Mouse (Mus musculus) forebrain, embryonic 13.5 days (tissue): Measurements from ENCODE around the gene S100pbp. TPM values are rescaled to one million over a fixed set of nuclear protein-coding genes. Genes with fewer than 3 reads are reported as not detected.

Experiments used
- ATAC-seq: fragments of 200-750 bp; cut with Nextera tagmentation; 2 replicates; pipeline ENCODE4 v1.8.0; 2017
- H3K27ac ChIP-seq: fragments of 300-500 bp; sonication (generic); 2 replicates; pipeline ENCODE4 v1.5.1; 2015; ENCODE audit warnings: inconsistent platforms, mild to moderate bottlenecking, moderate library complexity
- H3K27me3 ChIP-seq: fragments of 300-500 bp; sonication (generic); 2 replicates; pipeline ENCODE4 v1.6.1; 2015; ENCODE audit warnings: mild to moderate bottlenecking, inconsistent platforms
- H3K36me3 ChIP-seq: fragments of 300-500 bp; sonication (generic); 2 replicates; pipeline ENCODE4 v1.6.1; 2015; ENCODE audit warnings: mild to moderate bottlenecking, inconsistent platforms; ENCODE audit not compliant: poor library complexity, severe bottlenecking
- H3K4me1 ChIP-seq: fragments of 300-500 bp; sonication (generic); 2 replicates; pipeline ENCODE4 v1.6.1; 2015; ENCODE audit warnings: inconsistent platforms
- H3K4me2 ChIP-seq: fragments of 300-500 bp; sonication (generic); 2 replicates; pipeline ENCODE4 v1.6.1; 2015; ENCODE audit warnings: inconsistent platforms, mild to moderate bottlenecking, moderate library complexity
- H3K4me3 ChIP-seq: fragments of 300-500 bp; sonication (generic); 2 replicates; pipeline ENCODE4 v1.5.1; 2015; ENCODE audit warnings: mild to moderate bottlenecking, inconsistent platforms
- H3K9ac ChIP-seq: fragments of 300-500 bp; sonication (generic); 2 replicates; pipeline ENCODE4 v1.6.1; 2015; ENCODE audit warnings: mild to moderate bottlenecking, inconsistent platforms
- H3K9me3 ChIP-seq: fragments of 300-500 bp; sonication (generic); replicated peaks from 2 replicates; pipeline ENCODE4 v1.6.1; 2016; ENCODE audit warnings: inconsistent platforms
- WGBS: fragments of 180-500 bp; shearing (Covaris S2); methylation state at CpG from one replicate; pipeline ENCODE4 v1.1.7; 2015; 5-methylcytosine and 5-hydroxymethylcytosine counted together
- polyA plus RNA-seq: library from polyadenylated mRNA; unstranded; fragments of >200 nt; fragmentation: Nextera tagmentation; extraction: Ambion mirVana; gene quantifications from 2 replicates; pipeline ENCODE4 v1.2.1, GENCODE M21; 2015

S100pbp gene
- polyA plus RNA-seq, 1 experiment from 2014 or later, result 15.6 TPM

DNA sequence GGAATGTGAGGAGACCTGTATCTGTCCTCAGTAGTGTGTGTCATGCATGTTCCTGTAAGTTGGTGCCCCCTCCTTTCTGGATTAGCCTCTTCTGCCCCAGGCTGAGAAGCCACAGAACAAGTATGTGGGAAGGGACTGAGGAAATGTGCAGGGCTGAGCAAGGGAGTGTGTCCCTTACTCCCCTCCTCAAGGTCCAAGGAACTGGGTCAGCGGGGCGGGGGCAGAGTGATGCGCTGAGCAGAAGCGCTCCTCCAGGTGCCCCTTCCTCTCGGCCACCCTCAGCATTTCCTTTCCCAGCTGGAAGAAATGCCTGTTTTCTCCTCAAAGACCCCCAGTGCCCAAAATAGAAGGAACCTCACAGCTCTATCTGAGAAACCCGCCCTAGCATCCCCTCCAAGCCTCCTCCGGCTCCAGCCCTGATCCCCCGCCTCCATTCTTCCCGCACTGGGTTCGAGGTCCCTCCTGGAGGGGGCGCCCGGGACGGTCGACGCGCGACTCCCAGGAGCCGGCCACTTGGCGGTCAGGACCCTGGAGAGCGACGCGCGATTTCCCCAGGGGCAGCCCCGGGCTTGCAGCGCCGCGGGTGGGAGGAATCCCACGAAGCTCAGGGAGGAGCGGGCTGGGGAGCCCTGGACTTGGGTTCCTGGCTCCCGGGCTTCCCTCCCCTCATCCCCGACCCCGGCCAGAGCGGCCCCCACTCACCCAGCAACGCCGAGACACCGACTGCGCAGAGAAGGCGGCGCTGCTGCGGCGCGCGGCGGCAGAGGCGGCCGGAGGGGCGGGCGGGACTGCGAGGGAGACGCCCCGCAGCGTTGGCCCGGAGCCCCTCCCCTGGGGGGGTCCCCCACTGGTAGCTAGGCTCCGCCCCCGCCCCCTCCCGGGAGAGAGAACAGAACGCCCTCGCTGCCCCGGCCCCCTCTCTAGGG, 68.7 kb downstream of the S100pbp start:
- H3K36me3 ChIP-seq, result no peaks in the 10 kb centered on the region
- H3K27me3 ChIP-seq, result peaks cover 62% of the 10 kb centered on the region
- H3K9ac ChIP-seq, result peak overlapping the region; percentile 68
- H3K27ac ChIP-seq, result no peak overlapping the region
- peak; percentile 28; the same call in 1 of the 2 replicates for ATAC-seq
- peak overlapping the region; percentile 87 for H3K4me2 ChIP-seq
- whole genome bisulfite sequencing, result 2% methylated on average over 33 of the region's 59 CpGs
- no peaks in the 10 kb centered on the region for H3K9me3 ChIP-seq
- peak overlapping the region; percentile 52 for H3K4me3 ChIP-seq
- peaks cover 38% of the 10 kb centered on the region for H3K4me1 ChIP-seq

DNA sequence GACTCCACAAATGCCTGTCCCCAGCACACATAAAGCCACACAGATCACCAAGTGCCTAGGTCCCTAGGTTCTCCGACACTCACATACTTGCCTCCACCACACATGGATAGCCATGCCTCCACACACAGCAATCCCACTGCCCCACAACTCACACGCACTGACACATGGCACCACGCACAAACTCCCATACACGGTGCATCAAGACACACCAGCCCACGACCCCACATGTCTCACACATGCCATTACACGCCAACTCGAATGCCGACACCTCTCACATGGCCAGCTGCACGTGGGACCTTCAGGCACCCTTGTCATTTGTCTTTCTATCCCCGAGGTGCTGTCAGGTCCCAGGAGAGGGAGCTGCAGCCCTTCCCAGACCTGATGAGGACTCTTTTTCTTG, 69.8 kb downstream of the S100pbp start:
- H3K27me3 ChIP-seq, result peaks cover 58% of the 10 kb centered on the region
- no peaks in the 10 kb centered on the region for H3K9me3 ChIP-seq
- WGBS, result 80% methylated on average over 10 of the region's 10 CpGs
- H3K4me2 ChIP-seq, result peak overlapping the region; percentile 87; the same call in 1 of the 2 replicates
- no peak overlapping the region for H3K4me3 ChIP-seq
- ATAC-seq, result no peak
- no peak overlapping the region for H3K27ac ChIP-seq
- H3K9ac ChIP-seq, result no peak overlapping the region
- peaks cover 37% of the 10 kb centered on the region for H3K4me1 ChIP-seq
- no peaks in the 10 kb centered on the region for H3K36me3 ChIP-seq

- peaks cover 42% of the 10 kb centered on the region for H3K4me1 ChIP-seq
- no peak overlapping the region for H3K4me2 ChIP-seq
- no peak overlapping the region for H3K4me3 ChIP-seq
- H3K36me3 ChIP-seq, result no peaks in the 10 kb centered on the region
- peaks cover 45% of the 10 kb centered on the region for H3K27me3 ChIP-seq
- no peak overlapping the region for H3K9ac ChIP-seq
- no peak overlapping the region for H3K27ac ChIP-seq
- no peaks in the 10 kb centered on the region for H3K9me3 ChIP-seq
- ATAC-seq, result no peak
- 87% methylated on average over 14 of the region's 14 CpGs for WGBS
These were observed 71.6 kb downstream of the S100pbp start for GRCm38 (mm10) chr4:129117720-129118510.

- no peaks in the 10 kb centered on the region for H3K9me3 ChIP-seq
These were observed 72.8 kb downstream of the S100pbp start for GRCm38 (mm10) chr4:129116703-129117102.

GRCm38 (mm10) chr4:129113083-129113988, 76.2 kb downstream of the S100pbp start:
- Histone ChIP-seq H3K27me3 (peaks cover 6% of the 10 kb centered on the region; the same call in 1 of the 2 replicates), H3K4me2 (0 out of 2 replicates have a peak overlapping the region, but pooled peaks have one; percentile 11), H3K27ac (peak overlapping the region; percentile 28), H3K9me3 (no peaks in the 10 kb centered on the region), H3K36me3 (no peaks in the 10 kb centered on the region), H3K9ac (no peak overlapping the region), H3K4me1 (peaks cover 34% of the 10 kb centered on the region), H3K4me3 (no peak overlapping the region)
- 29% methylated on average over 28 of the region's 28 CpGs for whole genome bisulfite sequencing
- peak; percentile 97 for ATAC-seq

More at GRCm38 (mm10) chr4:129116703-129117102, 72.8 kb downstream of the S100pbp start:
- no peak for ATAC-seq
- Histone ChIP-seq H3K4me3 (no peak overlapping the region), H3K27ac (no peak overlapping the region), H3K4me1 (peaks cover 51% of the 10 kb centered on the region), H3K9ac (no peak overlapping the region), H3K27me3 (peaks cover 35% of the 10 kb centered on the region), H3K4me2 (no peak overlapping the region), H3K36me3 (no peaks in the 10 kb centered on the region)
- WGBS, result 88% methylated on average over 8 of the region's 8 CpGs

DNA sequence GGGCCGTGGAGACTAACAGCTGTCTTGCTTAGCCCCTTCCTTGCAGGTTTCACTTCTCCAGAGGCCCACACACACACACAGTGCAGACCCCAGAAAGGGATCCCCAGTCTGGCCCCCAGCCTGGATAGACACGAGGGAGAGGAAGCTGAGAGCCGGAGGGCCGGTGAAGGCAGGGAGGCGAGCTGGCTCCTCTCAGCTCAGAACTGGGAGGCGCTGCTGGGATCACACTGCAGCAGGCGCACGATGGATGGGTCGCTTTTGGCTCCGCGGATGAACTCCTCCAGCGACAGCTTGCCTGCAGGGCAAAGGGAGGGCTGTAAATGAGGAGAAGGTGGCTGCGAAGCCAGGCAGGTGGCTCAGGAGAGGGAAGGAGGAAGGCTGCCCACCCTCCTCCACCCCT, 77.3 kb downstream of the S100pbp start:
- Histone ChIP-seq H3K4me3 (no peak overlapping the region), H3K4me2 (no peak overlapping the region), H3K27me3 (peaks cover 15% of the 10 kb centered on the region), H3K9ac (no peak overlapping the region), H3K27ac (no peak overlapping the region), H3K4me1 (peaks cover 34% of the 10 kb centered on the region), H3K36me3 (no peaks in the 10 kb centered on the region), H3K9me3 (no peaks in the 10 kb centered on the region)
- WGBS, result 69% methylated on average over 13 of the region's 13 CpGs
- no peak for ATAC-seq

DNA sequence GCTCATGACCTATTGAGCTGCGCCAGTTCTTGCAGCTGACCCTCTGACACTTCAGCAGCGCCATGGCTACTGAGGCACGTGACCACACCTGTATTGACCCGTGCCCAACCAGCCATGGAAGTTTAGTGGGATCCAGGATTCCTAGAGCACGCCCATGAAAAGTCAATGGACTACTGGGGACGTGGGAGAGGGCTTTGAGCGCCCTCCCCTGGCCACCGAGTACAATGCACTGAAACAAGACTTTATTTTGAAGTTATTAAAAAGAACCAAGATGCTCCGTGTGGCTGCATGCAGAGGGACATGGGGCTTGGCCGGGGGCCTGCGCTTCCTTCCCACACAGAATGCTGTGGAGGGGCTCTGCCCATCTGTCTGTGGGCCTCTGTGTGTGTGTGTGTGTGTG, 78.2 kb downstream of the S100pbp start:
- Histone ChIP-seq H3K27ac (no peak overlapping the region), H3K9me3 (no peaks in the 10 kb centered on the region), H3K27me3 (peaks cover 24% of the 10 kb centered on the region), H3K4me2 (no peak overlapping the region), H3K4me1 (peaks cover 34% of the 10 kb centered on the region), H3K4me3 (no peak overlapping the region), H3K9ac (no peak overlapping the region), H3K36me3 (no peaks in the 10 kb centered on the region)
- WGBS, result 59% methylated on average over 11 of the region's 11 CpGs
- no peak for ATAC-seq

- H3K27ac ChIP-seq, result no peak overlapping the region
- H3K4me3 ChIP-seq, result no peak overlapping the region
- H3K4me2 ChIP-seq, result no peak overlapping the region
- H3K4me1 ChIP-seq, result peaks cover 31% of the 10 kb centered on the region
- no peak for ATAC-seq
- H3K36me3 ChIP-seq, result no peaks in the 10 kb centered on the region
- peaks cover 30% of the 10 kb centered on the region for H3K27me3 ChIP-seq
- H3K9ac ChIP-seq, result no peak overlapping the region
- WGBS, result 93% methylated on average over 6 of the region's 6 CpGs
- no peaks in the 10 kb centered on the region for H3K9me3 ChIP-seq
These were observed 78.7 kb downstream of the S100pbp start for GRCm38 (mm10) chr4:129110804-129111203.

DNA sequence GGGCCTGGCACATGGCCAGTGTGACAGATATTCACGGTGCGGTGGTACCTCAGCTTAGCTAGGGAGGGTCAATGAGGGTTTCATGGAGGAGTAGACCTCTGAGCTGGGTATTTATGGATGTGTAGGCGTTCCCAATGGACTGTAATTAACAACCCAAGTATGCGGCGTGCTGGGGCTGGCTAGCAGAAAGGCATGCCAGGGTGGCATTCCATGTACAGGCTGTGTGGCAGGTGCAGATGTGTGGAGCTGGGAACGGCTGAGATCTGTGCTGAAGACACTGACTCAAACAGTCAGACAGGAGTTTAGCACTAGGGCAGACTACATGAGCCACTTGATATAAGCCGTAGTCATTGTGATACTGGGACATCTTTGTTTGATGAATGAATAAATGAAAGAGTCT, 80.9 kb downstream of the S100pbp start:
- H3K27ac ChIP-seq, result no peak overlapping the region
- no peaks in the 10 kb centered on the region for H3K9me3 ChIP-seq
- peaks cover 23% of the 10 kb centered on the region for H3K4me1 ChIP-seq
- no peaks in the 10 kb centered on the region for H3K36me3 ChIP-seq
- no peak for ATAC-seq
- WGBS, result 89% methylated on average over 7 of the region's 7 CpGs
- H3K27me3 ChIP-seq, result peaks cover 51% of the 10 kb centered on the region
- no peak overlapping the region for H3K4me3 ChIP-seq
- H3K9ac ChIP-seq, result no peak overlapping the region
- no peak overlapping the region for H3K4me2 ChIP-seq

DNA sequence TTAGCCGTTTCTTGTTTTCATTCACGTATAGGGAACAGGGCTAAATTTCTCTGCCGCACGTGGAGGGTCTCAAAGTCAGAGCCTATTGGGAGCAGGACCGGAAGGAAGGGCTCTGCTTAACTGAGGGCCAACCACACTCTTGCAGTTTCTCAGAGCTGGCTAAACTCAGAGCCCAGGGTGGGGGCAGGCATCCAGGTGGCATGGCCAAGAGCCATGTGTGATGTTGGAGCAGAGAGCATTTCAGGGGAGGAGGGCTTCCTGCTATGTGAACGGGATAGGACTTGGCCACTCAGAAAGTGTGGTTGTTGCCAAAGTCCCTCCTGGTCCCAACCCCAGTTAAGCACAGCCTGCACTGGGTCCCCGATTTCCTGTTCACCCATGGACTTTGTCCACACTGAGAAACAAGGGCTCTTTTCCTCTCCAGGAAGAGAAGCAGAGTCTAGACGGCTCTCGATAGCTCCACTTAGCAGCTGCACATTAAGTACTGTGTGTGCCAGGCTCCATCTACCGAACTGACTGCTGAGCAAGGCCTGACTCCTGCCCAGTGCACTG, 82.1 kb downstream of the S100pbp start:
- Histone ChIP-seq H3K27ac (no peak overlapping the region), H3K9me3 (no peaks in the 10 kb centered on the region), H3K36me3 (no peaks in the 10 kb centered on the region), H3K4me2 (no peak overlapping the region), H3K4me3 (no peak overlapping the region), H3K27me3 (peaks cover 60% of the 10 kb centered on the region), H3K9ac (no peak overlapping the region), H3K4me1 (peaks cover 13% of the 10 kb centered on the region)
- WGBS, result 70% methylated on average over 10 of the region's 10 CpGs
- no peak for ATAC-seq

- peaks cover 61% of the 10 kb centered on the region for H3K27me3 ChIP-seq
- no peak overlapping the region for H3K4me3 ChIP-seq
- no peak for ATAC-seq
- H3K36me3 ChIP-seq, result no peaks in the 10 kb centered on the region
- no peak overlapping the region for H3K27ac ChIP-seq
- H3K9me3 ChIP-seq, result no peaks in the 10 kb centered on the region
- H3K9ac ChIP-seq, result no peak overlapping the region
- no peak overlapping the region for H3K4me2 ChIP-seq
- peaks cover 6% of the 10 kb centered on the region; the same call in 1 of the 2 replicates for H3K4me1 ChIP-seq
- WGBS, result 23% methylated on average over 9 of the region's 9 CpGs
These were observed 83.5 kb downstream of the S100pbp start for GRCm38 (mm10) chr4:129106073-129106472.
